Mouse (Mus musculus) WW6 (cell line): ENCODE measurements around the gene Cdc42ep3.

Source experiments
- DNase-seq: peaks from one replicate; pipeline ENCODE4 v3.0.0-alpha.2; 2013; ENCODE audit warnings: low read depth, low spot score

Gene Cdc42ep3

GRCm38 (mm10) chr17:79345001-79345709, 9.7 kb downstream of the Cdc42ep3 start:
- no peak for DNase-seq

DNA sequence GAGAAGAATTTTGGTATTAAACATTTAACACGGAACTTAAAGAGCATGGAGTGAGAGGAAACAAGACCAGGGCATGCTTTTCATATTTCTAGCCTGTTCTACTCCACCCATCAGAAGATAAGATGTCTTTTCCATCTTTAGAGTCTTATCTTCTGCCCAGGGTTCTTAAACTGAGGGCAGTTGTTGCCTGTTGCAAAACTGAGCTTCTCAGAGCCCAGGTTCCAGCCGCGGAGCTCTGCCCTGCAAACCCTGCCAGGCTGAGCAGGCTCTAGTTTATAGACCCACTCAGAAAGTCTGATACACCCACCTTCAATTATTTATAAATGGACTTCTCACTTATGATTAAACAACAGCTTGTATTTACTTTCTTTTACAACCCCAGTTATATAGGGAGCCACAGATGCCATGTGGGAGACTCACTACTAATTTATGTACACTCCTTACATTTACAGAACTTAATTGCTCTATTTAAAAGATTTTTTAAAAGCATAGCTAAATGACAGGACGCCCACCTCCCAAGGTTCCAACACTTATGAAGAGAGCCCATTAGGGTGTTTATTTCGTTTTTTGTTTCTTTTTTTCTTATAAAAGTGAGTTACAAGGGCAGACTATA, 11.5 kb downstream of the Cdc42ep3 start:
- no peak for DNase-seq

DNA sequence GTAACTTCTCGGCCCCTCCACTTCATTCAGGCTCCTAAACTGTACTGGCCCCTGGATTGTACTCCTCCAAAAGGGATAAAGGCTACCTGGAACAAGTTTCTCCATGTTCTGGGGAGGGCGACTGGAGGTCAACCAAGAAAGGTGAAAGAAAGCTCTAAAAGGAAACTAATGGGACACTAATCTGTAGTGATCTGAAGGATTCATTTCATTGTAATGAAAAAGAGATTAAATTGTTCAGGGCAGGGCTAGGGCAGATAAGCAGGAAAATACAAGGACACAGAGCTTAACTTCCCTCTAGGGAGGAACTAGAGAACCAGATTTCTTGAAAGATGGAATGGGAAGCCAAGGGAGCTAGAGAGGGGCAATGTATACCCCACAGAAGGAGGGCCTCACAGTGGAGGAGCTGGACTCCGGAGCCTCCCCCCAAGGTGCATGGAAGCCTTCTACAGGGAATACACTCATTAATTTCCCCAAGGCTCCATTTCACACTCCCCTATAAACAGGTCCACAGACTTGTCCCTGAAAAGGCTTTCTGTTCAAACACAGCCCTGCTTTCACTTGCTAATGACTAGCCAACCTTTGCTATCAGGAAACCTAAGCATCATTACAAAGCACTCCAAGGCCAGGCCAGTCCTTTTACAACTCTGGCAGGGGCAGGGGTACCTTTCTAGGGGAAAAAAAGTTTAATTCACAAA, 12.1 kb downstream of the Cdc42ep3 start:
- DNase-seq = peak; percentile 34

DNA sequence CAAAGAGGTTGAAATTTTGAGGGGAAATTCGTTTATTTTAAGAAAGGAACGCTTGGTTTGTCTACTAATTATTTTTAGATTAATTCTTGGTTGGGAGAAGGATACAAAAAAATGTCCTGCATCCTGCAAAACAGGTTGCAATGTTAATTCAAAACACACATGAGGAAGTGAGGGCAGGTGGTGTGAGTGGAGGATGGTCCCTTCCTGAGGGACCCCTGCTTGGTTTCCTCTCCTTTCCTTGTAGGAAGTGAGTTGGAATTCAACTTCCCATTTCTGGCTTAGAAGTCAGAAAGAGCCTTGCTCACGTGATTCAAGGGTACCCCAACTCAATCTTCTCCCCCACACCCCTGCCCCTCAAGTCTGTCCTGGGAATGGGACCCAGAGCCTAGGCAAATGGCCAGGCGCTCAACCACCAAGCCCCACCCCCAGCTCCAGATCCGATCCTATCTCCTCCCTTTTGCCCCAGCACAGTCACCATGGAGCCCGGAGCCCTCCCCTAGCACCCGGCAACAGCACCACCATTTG, 12.9 kb downstream of the Cdc42ep3 start:
- DNase-seq = no peak

DNA sequence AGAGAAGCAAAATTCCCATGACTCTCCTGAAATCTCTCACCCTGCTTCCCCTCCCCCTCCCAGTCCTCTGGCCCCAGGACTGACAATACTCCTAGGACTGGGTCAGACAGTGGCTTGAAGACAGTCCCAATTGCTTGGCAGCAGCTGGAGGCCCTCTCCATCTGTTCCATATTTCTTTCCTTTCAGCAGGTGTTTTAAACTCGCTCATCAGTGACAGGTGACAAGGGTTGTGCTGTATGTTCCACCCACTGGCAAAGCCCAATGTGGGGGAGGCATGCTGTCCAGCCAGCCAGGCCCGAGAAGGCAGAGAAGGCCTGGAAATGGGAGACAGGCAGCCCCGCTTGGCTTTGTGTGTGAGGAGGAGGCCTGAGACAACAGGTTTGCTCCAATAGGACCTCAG, 17.4 kb downstream of the Cdc42ep3 start:
- no peak for DNase-seq

DNA sequence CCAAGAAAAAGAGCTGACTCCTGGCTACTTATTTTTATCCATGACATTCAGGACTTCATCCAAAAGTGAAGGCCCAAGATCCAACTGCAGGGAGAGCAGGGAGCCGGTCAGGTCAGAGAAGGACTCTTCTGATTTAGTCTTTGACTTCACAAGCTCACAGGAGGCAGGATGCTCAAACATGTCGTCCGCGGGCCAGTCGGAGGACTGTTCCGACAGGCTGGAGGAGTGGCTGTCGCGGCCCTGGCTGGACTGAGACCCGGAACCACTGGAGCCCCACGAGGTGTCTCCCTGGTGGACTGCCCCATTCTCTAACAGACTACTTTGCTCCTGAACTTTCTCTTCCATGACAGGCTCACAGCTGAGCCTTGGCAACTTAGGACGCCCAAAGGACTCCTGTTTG, 20.2 kb downstream of the Cdc42ep3 start:
- no peak for DNase-seq

DNA sequence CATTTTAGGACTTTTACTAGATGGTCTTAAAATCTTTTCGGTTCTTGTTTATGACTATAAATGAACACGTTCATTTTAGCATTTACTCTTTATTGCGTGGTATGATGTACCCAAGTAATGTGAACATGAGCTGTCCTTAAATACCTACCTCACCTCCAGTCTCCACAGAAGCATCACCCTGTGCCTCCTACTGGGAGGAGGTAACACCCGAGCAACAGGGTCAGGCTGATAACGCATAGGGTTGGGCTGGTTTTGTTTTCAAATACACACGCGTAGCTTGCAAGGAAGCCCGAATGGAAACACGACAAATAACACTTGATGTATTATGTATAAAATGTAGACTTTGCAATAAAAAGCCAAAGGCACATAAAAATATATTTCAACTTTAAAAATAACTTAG, 21.2 kb downstream of the Cdc42ep3 start:
- DNase-seq = no peak

- no peak for DNase-seq
Measured at GRCm38 (mm10) chr17:79332864-79333263, 22.0 kb downstream of the Cdc42ep3 start.

- no peak for DNase-seq
Measured at GRCm38 (mm10) chr17:79330397-79330796, 24.5 kb downstream of the Cdc42ep3 start.

- DNase-seq = no peak
Measured at GRCm38 (mm10) chr17:79326868-79327376, 28.0 kb downstream of the Cdc42ep3 start.

- DNase-seq = no peak
Measured at GRCm38 (mm10) chr17:79317085-79317751, 37.7 kb downstream of the Cdc42ep3 start.

- no peak for DNase-seq
Measured at GRCm38 (mm10) chr17:79315415-79316094, 39.3 kb downstream of the Cdc42ep3 start.

DNA sequence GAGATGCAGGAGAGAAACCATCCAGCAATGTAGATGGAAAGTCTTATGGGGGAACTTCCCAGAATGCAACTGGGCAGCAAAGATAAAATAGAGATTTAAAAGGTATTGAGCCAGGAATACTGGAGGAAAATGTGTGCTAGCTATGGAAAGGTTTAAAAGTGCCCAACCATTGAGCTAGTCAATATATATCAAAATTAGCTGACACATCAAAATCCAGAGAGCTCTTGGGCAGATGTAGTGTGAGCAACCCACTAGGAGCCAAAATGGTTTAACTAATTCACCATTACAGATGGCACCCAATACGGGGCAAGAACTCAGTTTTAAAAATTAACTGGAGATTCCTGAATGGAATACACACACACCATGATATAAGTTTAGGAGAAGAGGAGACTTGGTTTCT, 44.4 kb downstream of the Cdc42ep3 start:
- no peak for DNase-seq

- no peak for DNase-seq
Measured at GRCm38 (mm10) chr17:79309506-79309905, 45.4 kb downstream of the Cdc42ep3 start.

DNA sequence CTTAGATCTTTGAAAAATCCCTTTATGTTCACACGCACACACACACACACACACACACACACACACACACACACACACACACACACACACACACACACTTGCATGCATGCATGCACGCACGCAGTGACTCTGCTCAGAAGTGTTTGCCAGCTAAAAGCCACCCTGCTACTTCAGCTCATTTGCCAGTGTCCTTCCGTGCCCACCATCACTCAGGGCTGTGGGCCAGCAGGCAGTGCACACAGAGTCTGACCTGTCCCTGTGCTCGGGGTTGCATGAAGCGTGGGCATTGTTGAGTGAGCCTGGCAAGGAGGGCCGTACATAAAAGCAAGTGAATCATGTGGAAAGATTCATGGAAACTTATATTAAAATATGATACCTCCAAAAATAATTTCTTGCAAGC, 49.2 kb downstream of the Cdc42ep3 start:
- DNase-seq = no peak

GRCm38 (mm10) chr17:79303744-79304497, 51.0 kb downstream of the Cdc42ep3 start:
- DNase-seq = no peak

- DNase-seq = no peak
Measured at GRCm38 (mm10) chr17:79303238-79303637, 51.7 kb downstream of the Cdc42ep3 start.

- DNase-seq = no peak
Measured at GRCm38 (mm10) chr17:79299925-79300324, 55.0 kb downstream of the Cdc42ep3 start.

GRCm38 (mm10) chr17:79298968-79299367, 55.9 kb downstream of the Cdc42ep3 start:
- DNase-seq = no peak

DNA sequence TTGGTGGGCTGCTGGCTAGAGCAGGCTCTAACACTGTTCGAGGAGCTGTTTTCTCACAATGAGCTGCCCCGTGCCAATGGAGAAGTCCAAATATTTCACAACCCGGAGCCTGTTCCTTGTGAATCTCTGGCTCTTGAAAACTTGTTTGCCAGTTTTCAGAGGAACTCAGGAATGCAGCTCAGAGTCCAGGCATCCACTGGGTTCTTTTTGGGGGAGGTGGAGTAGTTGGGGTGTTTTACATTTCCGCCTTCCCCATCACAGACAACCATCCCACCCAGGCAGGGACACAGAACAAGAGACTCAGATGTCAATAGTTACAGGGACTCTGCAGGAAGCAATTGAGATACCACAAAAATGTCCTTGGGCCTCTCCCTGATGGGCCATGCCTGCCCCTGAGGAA, 59.0 kb downstream of the Cdc42ep3 start:
- no peak for DNase-seq

DNA sequence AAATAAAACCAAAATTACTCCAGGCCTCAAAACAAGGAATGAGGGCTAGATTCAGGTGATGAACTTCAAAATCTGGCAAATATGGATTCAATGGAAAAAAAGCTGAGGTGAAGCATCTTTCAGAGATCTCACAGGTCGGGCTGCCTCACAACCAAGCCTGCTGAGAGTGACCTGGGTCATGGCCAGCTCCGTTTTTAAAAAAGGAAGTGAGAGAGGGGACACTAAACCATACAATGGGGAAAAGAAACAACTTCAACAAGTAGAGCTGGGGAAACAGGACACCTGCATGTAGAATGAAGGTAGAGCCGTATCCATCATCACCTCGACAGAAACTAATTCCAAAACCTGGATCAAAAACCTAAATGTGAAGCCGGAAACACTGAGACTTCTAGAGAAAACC, 63.2 kb downstream of the Cdc42ep3 start:
- no peak for DNase-seq
